In genomic region chr8:116383495-116384417, GRCm38 (mm10) we compare ENCODE assay signal across 9 mouse cellular contexts.
DNase-seq lines count a peak whose midpoint lies in the region; ATAC-seq and TF ChIP-seq lines count a peak whose summit lies in the region.
"Had no signal": no experiment of that assay in that cellular context is flagged by ENCODE, and none has a peak within 500 bp of the region (broad histone marks: within the 10 kb centered on the region; RNA-seq: fewer than 3 reads in every experiment).

No protein-coding gene starts in this region.

- H3K9me3 ChIP-seq in lung, embryonic 16.5 days (ENCODE audit: control insufficient read depth, low read length) = no peaks in the 10 kb centered on the region
- no peaks in the 10 kb centered on the region for H3K9me3 ChIP-seq in forebrain, postnatal 0 days (ENCODE audit: low read length)
- no peaks in the 10 kb centered on the region for H3K9me3 ChIP-seq in stomach, postnatal 0 days (ENCODE audit: control insufficient read depth, low read length)
- H3K9me3 ChIP-seq: limb, embryonic 15.5 days had no signal

- no peak overlapping the region for H3K27ac ChIP-seq in lung, embryonic 16.5 days (ENCODE audit: low read length)
- peak overlapping the region; percentile 69 for H3K27ac ChIP-seq in forebrain, postnatal 0 days (ENCODE audit: low read depth, low read length)
- no peak overlapping the region for H3K27ac ChIP-seq in stomach, postnatal 0 days (replicated peaks)
- H3K27ac ChIP-seq: limb, embryonic 15.5 days had no signal

- no peak for TF ChIP-seq CTCF in forebrain, postnatal 0 days (IDR thresholded peaks at IDR 0.05; ENCODE audit: low read depth)
- TF ChIP-seq CTCF in stomach, postnatal 0 days (IDR thresholded peaks at IDR 0.05; ENCODE audit: low read depth) = no peak

- 41% methylated on average over 12 of the region's 14 CpGs for WGBS in lung, embryonic 16.5 days
- WGBS in forebrain, postnatal 0 days = 51% methylated on average over 13 of the region's 14 CpGs
- 44% methylated on average over 12 of the region's 14 CpGs for WGBS in stomach, postnatal 0 days

- no peak overlapping the region for H3K4me3 ChIP-seq in lung, embryonic 16.5 days (ENCODE audit: low read length)
- H3K4me3 ChIP-seq in forebrain, postnatal 0 days (ENCODE audit: low read depth, low read length) = no peak overlapping the region
- no peak overlapping the region for H3K4me3 ChIP-seq in stomach, postnatal 0 days (ENCODE audit: low read depth, low read length)
- H3K4me3 ChIP-seq: limb, embryonic 15.5 days had no signal

- H3K9ac ChIP-seq in lung, embryonic 16.5 days (ENCODE audit: low read length) = no peak overlapping the region
- H3K9ac ChIP-seq in forebrain, postnatal 0 days = no peak overlapping the region
- H3K9ac ChIP-seq in stomach, postnatal 0 days (ENCODE audit: low read length) = no peak overlapping the region
- H3K9ac ChIP-seq: limb, embryonic 15.5 days had no signal

- no peaks in the 10 kb centered on the region for H3K36me3 ChIP-seq in lung, embryonic 16.5 days (ENCODE audit: control insufficient read depth, insufficient read depth, low read length)
- no peaks in the 10 kb centered on the region for H3K36me3 ChIP-seq in forebrain, postnatal 0 days (ENCODE audit: insufficient read depth)
- H3K36me3 ChIP-seq in stomach, postnatal 0 days (ENCODE audit: control insufficient read depth, insufficient read depth, low read length) = no peaks in the 10 kb centered on the region
- H3K36me3 ChIP-seq: limb, embryonic 15.5 days had no signal

- H3K4me1 ChIP-seq in lung, embryonic 16.5 days (replicated peaks; ENCODE audit: control insufficient read depth, insufficient read depth, low read length) = peaks cover 3% of the 10 kb centered on the region; the same call in 1 of the 2 replicates
- H3K4me1 ChIP-seq in forebrain, postnatal 0 days (ENCODE audit: insufficient read depth) = no peaks in the 10 kb centered on the region
- no peaks in the 10 kb centered on the region for H3K4me1 ChIP-seq in stomach, postnatal 0 days (replicated peaks; ENCODE audit: control insufficient read depth, insufficient read depth)

- no peak overlapping the region for H3K4me2 ChIP-seq in lung, embryonic 16.5 days (ENCODE audit: low read depth, low read length)
- no peak overlapping the region for H3K4me2 ChIP-seq in forebrain, postnatal 0 days (ENCODE audit: low read depth)
- no peak overlapping the region for H3K4me2 ChIP-seq in stomach, postnatal 0 days (replicated peaks; ENCODE audit: low read depth)
- H3K4me2 ChIP-seq: limb, embryonic 15.5 days had no signal

- peak; percentile 45; the same call in 1 of the 2 replicates for ATAC-seq in lung, embryonic 16.5 days (ENCODE audit: low read depth)
- ATAC-seq in forebrain, postnatal 0 days = no peak
- ATAC-seq in stomach, postnatal 0 days (ENCODE audit: low FRiP score, low TSS enrichment) = peak; percentile 42; the same call in 1 of the 2 replicates

- no peak for DNase-seq in lung, postnatal 4 days
- DNase-seq in forebrain, postnatal 0 days = no peak
- DNase-seq in hindlimb bud, embryonic 11.5 days (ENCODE audit: extremely low spot score, low read depth, low spot score) = peak; percentile 31
- no peak for DNase-seq in stomach, postnatal 0 days (ENCODE audit: low spot score)
- DNase-seq in thymus, postnatal 0 days (ENCODE audit: low spot score) = no peak
- DNase-seq in layer of hippocampus, adult 18-20 months (ENCODE audit: low spot score in 2 of 2) = no peak
- DNase-seq: right cerebral cortex, adult 18-20 months had no signal

- H3K27me3 ChIP-seq in lung, embryonic 16.5 days (ENCODE audit: control insufficient read depth, insufficient read depth, low read depth, low read length) = no peaks in the 10 kb centered on the region
- no peaks in the 10 kb centered on the region for H3K27me3 ChIP-seq in forebrain, postnatal 0 days (ENCODE audit: insufficient read depth, low read length)
- H3K27me3 ChIP-seq in stomach, postnatal 0 days (ENCODE audit: control insufficient read depth, insufficient read depth, low read length) = no peaks in the 10 kb centered on the region
- H3K27me3 ChIP-seq: limb, embryonic 15.5 days had no signal

- no peak for TF ChIP-seq EP300 in stomach, postnatal 0 days (optimal IDR thresholded peaks at IDR 0.05)
